Mouse (Mus musculus) thymus, adult 2 months (tissue): ENCODE results near the gene Frmpd3.

Source experiments
- CTCF ChIP-seq: fragments of 200-500 bp; IDR thresholded peaks from 2 replicates; pipeline ENCODE4 v1.5.1; 2012; ENCODE audit warnings: mild to moderate bottlenecking, control low read depth, low read length, moderate library complexity, borderline replicate concordance; ENCODE audit not compliant: control insufficient read depth, poor library complexity, insufficient read depth; ENCODE audit errors: extremely low read depth
- POLR2A ChIP-seq: fragments of 200-500 bp; IDR thresholded peaks from 2 replicates; pipeline ENCODE4 v1.6.1; 2012; ENCODE audit warnings: mild to moderate bottlenecking, low read length, control low read depth, moderate library complexity; ENCODE audit not compliant: control insufficient read depth, poor library complexity, insufficient read depth; ENCODE audit errors: extremely low read depth

DNA sequence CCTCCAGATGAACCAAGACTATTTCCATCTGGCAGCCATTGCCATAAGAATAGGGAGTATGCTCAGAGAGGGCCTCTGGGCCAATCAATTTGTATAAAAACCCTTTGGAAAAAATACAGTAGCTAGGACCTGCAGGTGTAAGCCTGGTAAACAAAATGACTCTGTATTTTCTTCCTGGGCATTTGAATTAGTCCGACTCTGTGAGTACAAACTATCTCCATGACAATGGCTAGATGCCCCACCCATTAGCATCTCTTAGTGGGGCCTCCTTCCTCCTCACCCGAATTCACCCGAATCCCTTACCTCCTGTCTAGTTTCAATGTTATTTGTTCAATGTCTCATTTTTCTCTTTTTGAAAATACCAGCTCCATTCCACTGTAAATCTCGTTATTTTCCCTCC is 24.1 kb upstream of the Frmpd3 start:
- TF ChIP-seq POLR2A (no peak), CTCF (no peak)
